Mouse (Mus musculus) left cerebral cortex, postnatal 25 days (tissue): ENCODE results near the gene Xpo6. TPM values are rescaled to one million over a fixed set of nuclear protein-coding genes. Genes with fewer than 3 reads are reported as not detected.

Experiments
- total RNA-seq, 2 experiments: library from RNA; stranded (reverse); gene quantifications; 2 replicates each; pipeline ENCODE4 v1.2.3; 2021

Xpo6 gene
- total RNA-seq, 2 experiments from 2014 or later: 93.6 to 95.1 TPM

Other genes starting within 250 kb of the Xpo6 start
- gene Gsg1l, start 118.1 kb downstream of the Xpo6 start, total RNA-seq: 10 to 100 TPM; 81.6 to 84.0 TPM
- gene Sbk1, start 72.1 kb upstream of the Xpo6 start, total RNA-seq: 10 to 100 TPM; 75.6 to 82.4 TPM
- gene Lat, start 169.1 kb upstream of the Xpo6 start, total RNA-seq: under 1 TPM; 0.64 to 0.76 TPM
- 10 to 100 TPM; 87.9 to 97.7 TPM for gene Spns1, start 176.9 kb upstream of the Xpo6 start, total RNA-seq
- 1 to 10 TPM; 5.4 to 6.5 TPM for gene Nfatc2ip, start 196.2 kb upstream of the Xpo6 start, total RNA-seq
- gene Cd19, start 214.4 kb upstream of the Xpo6 start, total RNA-seq: not detected
- 10 to 100 TPM; 10.8 to 14.4 TPM for gene Rabep2, start 228.3 kb upstream of the Xpo6 start, total RNA-seq